Mouse (Mus musculus) spleen, postnatal 4 days (tissue): ENCODE measurements at regions not wholly inside any gene's neighbourhood (a gene's known extent, or its start where the extent isn't known, plus 50 kb on each side); places are given as distances from the start of the nearest gene placed in this dataset.

Experiments
- DNase-seq, 2 experiments: peaks; one replicate each; pipeline ENCODE4 v3.0.0; 2022; ENCODE audit warnings: low spot score in 2 of 2

- DNase-seq = peak in 1 of 2 experiments; percentile 15
Observed at GRCm38 (mm10) chr10:24493936-24494335, 101.3 kb upstream of the Ccn2 start.

- no peak for DNase-seq
Observed at GRCm38 (mm10) chr10:24519795-24520512, 75.3 kb upstream of the Ccn2 start.

- DNase-seq = no peak
Observed at GRCm38 (mm10) chr10:24520515-24520914, 74.7 kb upstream of the Ccn2 start.

- DNase-seq = no peak
Observed at GRCm38 (mm10) chr10:24532776-24533175, 62.5 kb upstream of the Ccn2 start.

- DNase-seq = no peak
Observed at GRCm38 (mm10) chr10:24534901-24535300, 60.3 kb upstream of the Ccn2 start.

- DNase-seq = no peak
Observed at GRCm38 (mm10) chr10:24535461-24535860, 59.8 kb upstream of the Ccn2 start.

- no peak for DNase-seq
Observed at GRCm38 (mm10) chr10:24541990-24542389, 53.3 kb upstream of the Ccn2 start.
